Mouse (Mus musculus) thymus, adult 2 months (tissue): Measurements from ENCODE around the gene Ccdc34. TPM values are rescaled to one million over a fixed set of nuclear protein-coding genes. Genes with fewer than 3 reads are reported as not detected.

Source experiments
- DNase-seq: peaks from one replicate; pipeline ENCODE4 v3.0.0; 2021
- H3K27ac ChIP-seq: fragments of 200-500 bp; 2 replicates; pipeline ENCODE4 v1.5.1; 2012; ENCODE audit warnings: low read length, control low read depth; ENCODE audit not compliant: control insufficient read depth, insufficient read depth
- H3K27me3 ChIP-seq: fragments of 200-500 bp; 2 replicates; pipeline ENCODE4 v1.6.1; 2012; ENCODE audit warnings: mild to moderate bottlenecking, low read length, moderate library complexity, mixed read lengths; ENCODE audit not compliant: control insufficient read depth, insufficient read depth
- H3K36me3 ChIP-seq: fragments of 200-500 bp; 2 replicates; pipeline ENCODE4 v1.6.1; 2012; ENCODE audit warnings: mild to moderate bottlenecking, low read length, moderate library complexity; ENCODE audit not compliant: control insufficient read depth, insufficient read depth
- H3K4me1 ChIP-seq: fragments of 200-500 bp; replicated peaks from 2 replicates; pipeline ENCODE4 v1.6.1; 2012; ENCODE audit warnings: low read length; ENCODE audit not compliant: control insufficient read depth, insufficient read depth
- H3K4me3 ChIP-seq: fragments of 200-500 bp; 2 replicates; pipeline ENCODE4 v1.5.1; 2012; ENCODE audit warnings: mild to moderate bottlenecking, low read length, control low read depth, moderate library complexity; ENCODE audit not compliant: control insufficient read depth, insufficient read depth
- CTCF ChIP-seq: fragments of 200-500 bp; IDR thresholded peaks from 2 replicates; pipeline ENCODE4 v1.5.1; 2012; ENCODE audit warnings: mild to moderate bottlenecking, control low read depth, low read length, moderate library complexity, borderline replicate concordance; ENCODE audit not compliant: control insufficient read depth, poor library complexity, insufficient read depth; ENCODE audit errors: extremely low read depth
- POLR2A ChIP-seq: fragments of 200-500 bp; IDR thresholded peaks from 2 replicates; pipeline ENCODE4 v1.6.1; 2012; ENCODE audit warnings: mild to moderate bottlenecking, low read length, control low read depth, moderate library complexity; ENCODE audit not compliant: control insufficient read depth, poor library complexity, insufficient read depth; ENCODE audit errors: extremely low read depth
- WGBS: fragments of 180-500 bp; shearing (Covaris S2); methylation state at CpG from one replicate; pipeline ENCODE4 v1.1.7; 2018; 5-methylcytosine and 5-hydroxymethylcytosine counted together
- polyA plus RNA-seq: library from polyadenylated mRNA; depleted of rRNA; stranded (reverse); fragments of >200 nt; gene quantifications from 2 replicates; pipeline ENCODE4 v1.2.3, GENCODE M21; 2012

Gene Ccdc34
- polyA plus RNA-seq, 1 experiment = 17.8 TPM

GRCm38 (mm10) chr2:110168361-110168760 lies 150.7 kb downstream of the Ccdc34 start:
- Histone ChIP-seq H3K4me3 (no peak overlapping the region), H3K4me1 (no peaks in the 10 kb centered on the region), H3K27ac (no peak overlapping the region), H3K36me3 (no peaks in the 10 kb centered on the region), H3K27me3 (no peaks in the 10 kb centered on the region)
- no peak for DNase-seq
- TF ChIP-seq POLR2A = no peak
- TF ChIP-seq CTCF = no peak

- Histone ChIP-seq H3K27ac (no peak overlapping the region), H3K27me3 (no peaks in the 10 kb centered on the region), H3K4me1 (no peaks in the 10 kb centered on the region), H3K4me3 (no peak overlapping the region), H3K36me3 (no peaks in the 10 kb centered on the region)
- WGBS = 75% methylated on average over 7 of the region's 7 CpGs
- no peak for TF ChIP-seq CTCF
- TF ChIP-seq POLR2A = no peak
- no peak for DNase-seq
Observed at GRCm38 (mm10) chr2:110172456-110172855, 154.8 kb downstream of the Ccdc34 start.

- Histone ChIP-seq H3K27ac (no peak overlapping the region), H3K4me3 (no peak overlapping the region), H3K4me1 (no peaks in the 10 kb centered on the region), H3K36me3 (no peaks in the 10 kb centered on the region), H3K27me3 (no peaks in the 10 kb centered on the region)
- WGBS = 83% methylated on average over 7 of the region's 7 CpGs
- TF ChIP-seq CTCF = no peak
- no peak for TF ChIP-seq POLR2A
- no peak for DNase-seq
Observed at GRCm38 (mm10) chr2:110173818-110174247, 156.2 kb downstream of the Ccdc34 start.

- Histone ChIP-seq H3K27me3 (no peaks in the 10 kb centered on the region), H3K4me1 (no peaks in the 10 kb centered on the region), H3K4me3 (no peak overlapping the region), H3K36me3 (no peaks in the 10 kb centered on the region), H3K27ac (no peak overlapping the region)
- no peak for DNase-seq
- WGBS = 74% methylated on average over 2 of the region's 2 CpGs
- TF ChIP-seq CTCF (no peak), POLR2A (no peak)
Observed at GRCm38 (mm10) chr2:110176761-110177400, 159.3 kb downstream of the Ccdc34 start.

GRCm38 (mm10) chr2:110177406-110177805 lies 159.8 kb downstream of the Ccdc34 start:
- no peak overlapping the region for H3K4me3 ChIP-seq
- H3K4me1 ChIP-seq = no peaks in the 10 kb centered on the region
- no peaks in the 10 kb centered on the region for H3K27me3 ChIP-seq
- no peak for DNase-seq
- no peaks in the 10 kb centered on the region for H3K36me3 ChIP-seq
- no peak overlapping the region for H3K27ac ChIP-seq
- 46% methylated on average over 2 of the region's 2 CpGs for WGBS
- TF ChIP-seq CTCF = no peak
- no peak for TF ChIP-seq POLR2A

- WGBS = 92% methylated on average over 7 of the region's 7 CpGs
- Histone ChIP-seq H3K36me3 (no peaks in the 10 kb centered on the region), H3K27ac (no peak overlapping the region), H3K27me3 (no peaks in the 10 kb centered on the region), H3K4me1 (no peaks in the 10 kb centered on the region), H3K4me3 (no peak overlapping the region)
- no peak for TF ChIP-seq CTCF
- no peak for TF ChIP-seq POLR2A
- no peak for DNase-seq
Observed at GRCm38 (mm10) chr2:110177879-110178278, 160.3 kb downstream of the Ccdc34 start.

- 11% methylated on average over 10 of the region's 10 CpGs for WGBS
- H3K4me3 ChIP-seq = no peak overlapping the region
- no peak overlapping the region for H3K27ac ChIP-seq
- DNase-seq = no peak
- no peak for TF ChIP-seq POLR2A
- no peak for TF ChIP-seq CTCF
- H3K4me1 ChIP-seq = no peaks in the 10 kb centered on the region
- H3K27me3 ChIP-seq = no peaks in the 10 kb centered on the region
- H3K36me3 ChIP-seq = no peaks in the 10 kb centered on the region
Observed at GRCm38 (mm10) chr2:110179669-110180315, 162.2 kb downstream of the Ccdc34 start.
